Mouse (Mus musculus): ENCODE measurements around the gene Clip2. TPM values are rescaled to one million over a fixed set of nuclear protein-coding genes. Genes with fewer than 3 reads are reported as not detected.
A peak's percentile ranks its signal among the peaks of the same experiment; 100 is the strongest.

Clip2 gene
- total RNA-seq, 1 experiment from 2014 or later, result 18.7 TPM

GRCm38 (mm10) chr5:134568964-134569491 lies 16.8 kb upstream of the Clip2 start:
- peak in 1 of 2 experiments; percentile 21; a peak in 1 of 4 replicates for ATAC-seq (replicated peaks in 1 of 2; ENCODE audit: insufficient read depth in 1 of 2, low FRiP score in 2 of 2, low TSS enrichment in 1 of 2, low read depth in 1 of 2, poor library complexity in 2 of 2, severe bottlenecking in 2 of 2)

GRCm38 (mm10) chr5:134568030-134568429 lies 15.8 kb upstream of the Clip2 start:
- no peak for ATAC-seq (replicated peaks in 1 of 2; ENCODE audit: insufficient read depth in 1 of 2, low FRiP score in 2 of 2, low TSS enrichment in 1 of 2, low read depth in 1 of 2, poor library complexity in 2 of 2, severe bottlenecking in 2 of 2)

GRCm38 (mm10) chr5:134567445-134567844 lies 15.2 kb upstream of the Clip2 start:
- ATAC-seq (replicated peaks in 1 of 2; ENCODE audit: insufficient read depth in 1 of 2, low FRiP score in 2 of 2, low TSS enrichment in 1 of 2, low read depth in 1 of 2, poor library complexity in 2 of 2, severe bottlenecking in 2 of 2), result no peak

- ATAC-seq (replicated peaks in 1 of 2; ENCODE audit: insufficient read depth in 1 of 2, low FRiP score in 2 of 2, low TSS enrichment in 1 of 2, low read depth in 1 of 2, poor library complexity in 2 of 2, severe bottlenecking in 2 of 2), result no peak
Measured at GRCm38 (mm10) chr5:134565696-134566095, 13.5 kb upstream of the Clip2 start.

GRCm38 (mm10) chr5:134564272-134564671 lies 12.0 kb upstream of the Clip2 start:
- no peak for ATAC-seq (replicated peaks in 1 of 2; ENCODE audit: insufficient read depth in 1 of 2, low FRiP score in 2 of 2, low TSS enrichment in 1 of 2, low read depth in 1 of 2, poor library complexity in 2 of 2, severe bottlenecking in 2 of 2)

GRCm38 (mm10) chr5:134560450-134561171 lies 8.4 kb upstream of the Clip2 start:
- no peak for ATAC-seq (replicated peaks in 1 of 2; ENCODE audit: insufficient read depth in 1 of 2, low FRiP score in 2 of 2, low TSS enrichment in 1 of 2, low read depth in 1 of 2, poor library complexity in 2 of 2, severe bottlenecking in 2 of 2)

- ATAC-seq (replicated peaks in 1 of 2; ENCODE audit: insufficient read depth in 1 of 2, low FRiP score in 2 of 2, low TSS enrichment in 1 of 2, low read depth in 1 of 2, poor library complexity in 2 of 2, severe bottlenecking in 2 of 2), result no peak
Measured at GRCm38 (mm10) chr5:134560071-134560449, 7.8 kb upstream of the Clip2 start, which contains the start of gene Syna. Syna (minus strand) TSS chr5:134560171.

GRCm38 (mm10) chr5:134555463-134556164 lies 3.4 kb upstream of the Clip2 start:
- peak; percentile 20 to 25; a peak in 1 of 4 replicates for ATAC-seq (replicated peaks in 1 of 2; ENCODE audit: insufficient read depth in 1 of 2, low FRiP score in 2 of 2, low TSS enrichment in 1 of 2, low read depth in 1 of 2, poor library complexity in 2 of 2, severe bottlenecking in 2 of 2)

- no peak for ATAC-seq (replicated peaks in 1 of 2; ENCODE audit: insufficient read depth in 1 of 2, low FRiP score in 2 of 2, low TSS enrichment in 1 of 2, low read depth in 1 of 2, poor library complexity in 2 of 2, severe bottlenecking in 2 of 2)
Measured at GRCm38 (mm10) chr5:134553951-134554546, 1.8 kb upstream of the Clip2 start.

GRCm38 (mm10) chr5:134551233-134552109 lies 763 bp downstream of the Clip2 start:
- peak; percentile 18 to 25; a peak in 1 of 4 replicates for ATAC-seq (replicated peaks in 1 of 2; ENCODE audit: insufficient read depth in 1 of 2, low FRiP score in 2 of 2, low TSS enrichment in 1 of 2, low read depth in 1 of 2, poor library complexity in 2 of 2, severe bottlenecking in 2 of 2)

- 0 out of 4 replicates have a peak, but pooled peaks of 1 of the 2 experiments have one; percentile 10 for ATAC-seq (replicated peaks in 1 of 2; ENCODE audit: insufficient read depth in 1 of 2, low FRiP score in 2 of 2, low TSS enrichment in 1 of 2, low read depth in 1 of 2, poor library complexity in 2 of 2, severe bottlenecking in 2 of 2)
Measured at GRCm38 (mm10) chr5:134550836-134551232, 1.4 kb downstream of the Clip2 start.

GRCm38 (mm10) chr5:134549640-134550168 lies 2.5 kb downstream of the Clip2 start:
- no peak for ATAC-seq (replicated peaks in 1 of 2; ENCODE audit: insufficient read depth in 1 of 2, low FRiP score in 2 of 2, low TSS enrichment in 1 of 2, low read depth in 1 of 2, poor library complexity in 2 of 2, severe bottlenecking in 2 of 2)

- no peak for ATAC-seq (replicated peaks in 1 of 2; ENCODE audit: insufficient read depth in 1 of 2, low FRiP score in 2 of 2, low TSS enrichment in 1 of 2, low read depth in 1 of 2, poor library complexity in 2 of 2, severe bottlenecking in 2 of 2)
Measured at GRCm38 (mm10) chr5:134548306-134548705, 3.9 kb downstream of the Clip2 start.

GRCm38 (mm10) chr5:134546790-134547189 lies 5.4 kb downstream of the Clip2 start:
- ATAC-seq (replicated peaks in 1 of 2; ENCODE audit: insufficient read depth in 1 of 2, low FRiP score in 2 of 2, low TSS enrichment in 1 of 2, low read depth in 1 of 2, poor library complexity in 2 of 2, severe bottlenecking in 2 of 2), result no peak

GRCm38 (mm10) chr5:134545242-134545629 lies 7.0 kb downstream of the Clip2 start:
- ATAC-seq (replicated peaks in 1 of 2; ENCODE audit: insufficient read depth in 1 of 2, low FRiP score in 2 of 2, low TSS enrichment in 1 of 2, low read depth in 1 of 2, poor library complexity in 2 of 2, severe bottlenecking in 2 of 2), result no peak; a peak in 1 of 4 replicates

- ATAC-seq (replicated peaks in 1 of 2; ENCODE audit: insufficient read depth in 1 of 2, low FRiP score in 2 of 2, low TSS enrichment in 1 of 2, low read depth in 1 of 2, poor library complexity in 2 of 2, severe bottlenecking in 2 of 2), result no peak
Measured at GRCm38 (mm10) chr5:134544516-134545241, 7.6 kb downstream of the Clip2 start.

Measured in hematopoietic stem cell, adult 5-6 weeks (primary cell).